Mouse (Mus musculus) mesoderm, embryonic 11.5 days (tissue): ENCODE measurements at regions not wholly inside any gene's neighbourhood (a gene's known extent, or its start where the extent isn't known, plus 50 kb on each side); places are given as distances from the start of the nearest gene placed in this dataset.
A peak's percentile ranks its signal among the peaks of the same experiment; 100 is the strongest.

Source experiments
- DNase-seq: peaks from one replicate; pipeline ENCODE4 v3.0.0-alpha.2; 2012; ENCODE audit warnings: low read depth, low spot score

DNA sequence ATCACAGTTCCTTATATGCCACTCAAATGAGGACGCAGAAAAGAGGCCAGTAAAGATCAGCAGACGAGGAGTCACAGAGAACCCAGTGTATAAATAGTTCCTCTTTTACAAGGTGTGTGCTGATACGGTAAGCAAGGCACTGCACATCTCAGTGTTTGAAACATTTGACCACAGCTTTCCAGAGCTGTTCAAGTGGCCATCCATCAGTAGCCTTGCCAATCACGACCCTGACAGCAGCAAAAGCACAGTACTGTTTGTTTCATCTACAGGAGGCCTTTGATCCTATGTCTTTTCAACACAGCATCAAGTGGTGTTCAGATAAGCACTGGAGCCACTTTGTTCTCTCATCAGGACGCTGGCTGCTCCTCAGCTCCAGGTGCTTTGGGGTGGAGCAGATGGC lies 511.4 kb upstream of the Adarb2 start:
- DNase-seq: no peak

GRCm38 (mm10) chr13:7697647-7698365 lies 504.9 kb upstream of the Adarb2 start:
- no peak for DNase-seq

DNA sequence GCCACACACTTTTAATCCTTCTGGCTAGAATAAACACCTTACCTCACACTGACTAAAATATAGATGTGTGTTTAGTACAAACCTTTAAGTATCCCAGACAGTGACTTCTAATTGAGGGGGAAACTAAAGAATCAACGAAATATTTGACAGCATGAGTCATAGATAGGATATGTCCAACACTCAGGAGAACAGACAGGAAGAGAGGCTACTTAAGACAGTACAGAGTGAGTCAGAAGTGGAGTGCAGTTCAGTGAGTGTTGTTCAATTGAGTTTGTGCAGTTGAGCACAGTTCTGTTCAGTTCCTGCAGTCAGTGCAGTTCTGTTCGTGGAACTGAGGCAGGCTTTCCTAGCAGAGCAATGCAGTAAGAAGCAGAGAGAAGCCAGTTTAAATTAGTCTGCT lies 481.1 kb upstream of the Adarb2 start:
- DNase-seq: no peak

DNA sequence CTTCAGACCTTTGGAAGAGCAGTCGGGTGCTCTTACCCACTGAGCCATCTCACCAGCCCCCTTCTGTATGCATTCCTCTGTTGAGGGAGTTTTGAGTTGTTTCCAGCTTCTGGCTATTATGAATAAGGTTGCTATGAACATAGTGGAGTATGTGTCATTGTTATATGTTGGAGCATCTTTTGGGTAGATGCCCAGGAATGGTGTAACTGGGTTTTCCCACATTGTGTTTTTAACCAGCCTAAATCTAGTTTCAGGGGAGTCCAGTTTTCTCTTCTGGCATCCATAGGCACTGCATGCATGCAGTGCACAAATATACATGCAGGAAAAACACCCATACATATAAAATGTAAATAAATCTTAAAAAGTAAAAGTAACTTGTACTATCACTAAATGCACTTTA lies 453.0 kb upstream of the Adarb2 start:
- no peak for DNase-seq

DNA sequence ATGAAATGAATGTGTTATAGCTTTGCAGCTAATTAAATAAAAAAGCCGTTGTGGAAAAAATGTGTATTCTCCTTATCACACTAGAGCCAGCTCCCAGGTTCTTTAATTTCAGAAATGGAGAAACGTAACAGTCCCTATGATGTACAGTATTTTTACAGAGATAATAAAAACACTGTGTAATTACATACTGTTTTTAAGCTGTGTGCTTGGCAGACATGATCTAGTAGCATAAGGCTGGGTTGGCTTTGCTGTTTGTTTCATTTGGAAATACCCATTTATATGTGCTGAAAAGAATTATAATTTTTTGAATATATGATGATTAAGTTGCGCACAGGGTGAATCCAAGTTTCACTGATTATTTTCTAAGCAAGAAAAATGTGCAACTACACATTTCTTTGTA lies 417.4 kb upstream of the Adarb2 start:
- no peak for DNase-seq

GRCm38 (mm10) chr13:7790069-7790468 lies 412.6 kb upstream of the Adarb2 start:
- peak; percentile 1 for DNase-seq
